Mouse (Mus musculus) heart, adult 2 months (tissue): ENCODE measurements around the gene Tarbp1.

Source experiments
- CTCF ChIP-seq: fragments of 200-600 bp; IDR thresholded peaks from 2 replicates; pipeline ENCODE4 v1.8.1; 2022; ENCODE audit warnings: antibody characterized with exemption, mild to moderate bottlenecking, moderate library complexity
- POLR2A ChIP-seq: fragments of 200-500 bp; IDR thresholded peaks from 2 replicates; pipeline ENCODE4 v1.6.1; 2011; ENCODE audit warnings: mild to moderate bottlenecking, low read depth, low read length, control low read depth; ENCODE audit not compliant: insufficient read depth

- peak; percentile 72 for TF ChIP-seq CTCF
- no peak for TF ChIP-seq POLR2A
These were observed 14.6 kb downstream of the Tarbp1 start for GRCm38 (mm10) chr8:126460274-126460673.
